Mouse (Mus musculus) mesoderm, embryonic 11.5 days (tissue): Measurements from ENCODE around the gene Fbn1.

Experiments
- DNase-seq: peaks from one replicate; pipeline ENCODE4 v3.0.0-alpha.2; 2012; ENCODE audit warnings: low read depth, low spot score

Gene Fbn1

GRCm38 (mm10) chr2:125456059-125456789 is 51.6 kb downstream of the Fbn1 start:
- DNase-seq = no peak

DNA sequence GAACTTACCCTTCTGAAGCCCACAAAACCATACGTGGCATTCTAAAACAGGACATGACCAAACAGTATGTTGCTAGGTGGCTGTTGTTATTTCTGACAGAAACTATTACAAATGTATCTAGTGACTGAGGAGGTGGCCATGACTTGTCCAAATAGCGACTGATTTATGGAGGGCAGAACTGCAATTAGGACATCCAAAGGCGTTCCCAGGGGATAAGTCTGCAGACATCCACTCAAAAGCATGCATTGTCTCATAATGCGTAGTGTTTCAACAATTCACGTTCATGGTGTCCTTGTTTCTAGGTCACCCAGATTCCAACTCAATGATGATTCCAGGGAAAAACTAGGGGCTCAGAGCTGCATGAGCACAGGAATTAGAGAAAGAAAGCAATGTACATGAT is 53.0 kb downstream of the Fbn1 start:
- peak; percentile 27 for DNase-seq

DNA sequence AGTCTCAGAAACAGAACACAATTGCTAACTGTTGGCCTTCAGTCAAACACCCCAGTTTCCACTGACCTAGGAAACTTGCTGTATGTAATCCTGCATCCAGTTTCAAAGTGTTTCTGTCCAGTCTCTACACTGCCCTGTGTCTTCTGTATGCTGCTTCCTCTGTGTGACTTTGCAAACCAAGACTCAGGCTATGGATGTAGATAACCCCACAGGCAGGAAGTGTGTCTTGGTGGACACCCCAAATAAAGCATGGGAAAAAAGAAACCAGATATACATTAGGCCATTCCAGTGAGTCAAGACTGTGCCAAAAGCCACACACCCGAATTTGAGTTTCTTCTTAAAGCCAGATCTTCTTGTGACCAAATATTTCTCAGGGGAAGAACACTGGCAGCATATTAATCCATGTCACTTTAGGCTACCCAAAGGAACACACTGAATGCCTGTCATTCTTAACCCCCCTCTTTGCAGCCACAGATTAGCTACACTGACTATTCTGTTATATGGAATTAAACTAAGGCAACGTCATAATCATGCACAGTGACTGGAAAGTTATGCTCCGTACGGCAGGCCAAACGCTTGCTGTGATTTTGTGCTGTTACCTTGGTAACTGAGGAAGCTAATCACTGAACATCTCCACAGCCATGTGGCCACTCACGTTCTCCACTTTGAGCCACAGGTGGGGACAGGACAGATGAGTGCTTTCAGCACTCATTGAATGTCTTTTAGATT is 55.3 kb downstream of the Fbn1 start:
- no peak for DNase-seq

- no peak for DNase-seq
Measured at GRCm38 (mm10) chr2:125449361-125449760, 58.4 kb downstream of the Fbn1 start.

DNA sequence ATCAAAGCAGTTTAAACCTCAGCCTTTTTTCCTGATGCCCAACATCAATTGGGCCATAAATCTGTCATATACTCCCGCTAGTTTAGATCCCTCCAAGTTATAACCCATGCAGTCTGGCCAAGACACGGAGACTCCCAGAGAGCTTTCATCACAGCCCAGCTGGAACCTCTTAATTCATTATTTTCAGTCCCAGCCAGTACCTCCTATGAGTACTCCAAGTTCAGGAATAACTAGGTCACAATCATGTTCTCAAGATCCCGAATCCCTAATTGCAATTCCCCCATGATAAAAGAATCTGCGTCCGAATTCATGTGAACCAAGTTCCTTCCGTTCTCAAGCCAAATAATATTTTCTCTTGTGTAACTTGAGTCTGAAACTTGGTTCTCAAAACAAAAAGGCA is 58.9 kb downstream of the Fbn1 start:
- DNase-seq = peak; percentile 42

- no peak for DNase-seq
Measured at GRCm38 (mm10) chr2:125447274-125447898, 60.4 kb downstream of the Fbn1 start.

- DNase-seq = no peak
Measured at GRCm38 (mm10) chr2:125438381-125438780, 69.4 kb downstream of the Fbn1 start.

GRCm38 (mm10) chr2:125436240-125436639 is 71.6 kb downstream of the Fbn1 start:
- peak; percentile 66 for DNase-seq

DNA sequence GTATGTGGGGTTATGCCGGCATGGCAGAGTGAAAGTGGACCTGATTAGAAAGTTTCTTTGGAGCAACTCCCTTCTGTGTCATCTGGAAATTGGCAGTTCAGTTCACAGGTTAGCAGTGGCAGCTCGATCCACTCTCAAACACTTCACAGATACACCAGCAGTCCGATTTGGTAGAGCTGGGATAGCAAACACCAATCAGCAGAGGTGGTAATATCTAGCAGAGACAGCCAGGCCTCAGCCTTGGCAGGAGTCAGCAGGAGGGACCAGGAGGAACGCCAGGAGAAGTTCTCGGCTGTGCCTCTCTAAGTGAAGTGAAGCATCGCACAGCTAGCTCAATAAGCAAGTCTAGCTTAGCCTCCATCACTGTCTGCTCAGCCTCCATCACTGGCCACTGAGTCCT is 74.3 kb downstream of the Fbn1 start:
- no peak for DNase-seq

DNA sequence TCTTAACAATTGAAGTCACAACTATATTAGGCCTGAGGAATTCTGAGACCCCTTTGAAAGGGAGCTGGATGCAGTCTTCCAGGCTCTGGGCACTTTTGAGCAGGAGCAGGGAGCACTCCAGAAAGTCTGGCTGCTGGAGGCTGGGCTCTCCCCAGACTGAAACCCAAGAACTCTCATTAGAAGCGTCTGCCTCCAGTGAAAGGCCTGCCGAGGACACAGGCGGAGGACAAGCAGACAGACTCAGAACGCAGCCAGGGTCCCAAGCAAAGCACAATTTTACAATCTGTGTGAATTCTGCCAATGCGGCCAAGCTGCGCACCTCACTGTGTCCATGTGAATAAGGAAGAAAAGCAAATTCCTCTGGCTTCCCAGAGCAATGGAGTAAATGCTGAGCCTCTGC is 76.3 kb downstream of the Fbn1 start:
- no peak for DNase-seq

- DNase-seq = no peak
Measured at GRCm38 (mm10) chr2:125428811-125429438, 78.9 kb downstream of the Fbn1 start.

GRCm38 (mm10) chr2:125420604-125421003 is 87.2 kb downstream of the Fbn1 start:
- DNase-seq = no peak

DNA sequence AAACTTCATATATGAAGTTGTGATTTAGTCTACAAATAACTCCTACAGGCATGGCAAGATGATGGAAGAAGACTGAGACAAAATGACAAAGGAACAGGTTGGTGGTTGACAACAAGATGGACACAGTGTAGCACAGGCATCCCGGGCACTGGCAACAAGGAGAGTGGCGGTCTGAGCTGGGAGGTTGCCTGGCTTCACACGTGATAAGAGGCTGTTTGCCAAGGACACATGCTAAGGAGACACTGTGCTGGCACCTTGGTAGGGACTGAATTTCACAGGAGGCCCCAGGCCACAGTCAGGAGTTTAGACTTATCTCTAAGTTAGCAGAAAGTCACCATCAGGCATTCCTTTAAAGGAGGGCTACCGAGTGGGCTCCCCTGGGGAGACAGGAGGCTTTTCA is 88.1 kb downstream of the Fbn1 start:
- DNase-seq = no peak

DNA sequence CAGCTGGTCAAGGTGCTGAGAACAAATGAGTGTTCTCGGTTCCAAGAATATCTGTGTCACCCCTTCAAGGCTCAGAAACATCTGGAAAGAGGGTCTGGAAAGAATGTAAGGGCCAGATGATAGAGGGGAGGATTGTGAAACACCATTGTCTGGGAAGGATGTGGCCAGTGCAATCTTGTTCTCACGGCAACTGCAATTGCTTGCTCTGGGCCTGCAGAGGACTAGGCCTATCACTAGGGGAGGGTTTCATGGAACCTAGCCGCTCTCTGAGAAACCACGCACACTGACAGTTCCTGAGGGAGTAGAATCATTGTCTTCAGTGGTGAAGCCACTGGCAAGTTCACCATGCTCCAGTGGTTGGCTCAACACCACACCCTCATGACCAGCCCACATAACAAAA is 89.2 kb downstream of the Fbn1 start:
- DNase-seq = no peak

- no peak for DNase-seq
Measured at GRCm38 (mm10) chr2:125416541-125417245, 91.1 kb downstream of the Fbn1 start.

- no peak for DNase-seq
Measured at GRCm38 (mm10) chr2:125412351-125412750, 95.4 kb downstream of the Fbn1 start.

DNA sequence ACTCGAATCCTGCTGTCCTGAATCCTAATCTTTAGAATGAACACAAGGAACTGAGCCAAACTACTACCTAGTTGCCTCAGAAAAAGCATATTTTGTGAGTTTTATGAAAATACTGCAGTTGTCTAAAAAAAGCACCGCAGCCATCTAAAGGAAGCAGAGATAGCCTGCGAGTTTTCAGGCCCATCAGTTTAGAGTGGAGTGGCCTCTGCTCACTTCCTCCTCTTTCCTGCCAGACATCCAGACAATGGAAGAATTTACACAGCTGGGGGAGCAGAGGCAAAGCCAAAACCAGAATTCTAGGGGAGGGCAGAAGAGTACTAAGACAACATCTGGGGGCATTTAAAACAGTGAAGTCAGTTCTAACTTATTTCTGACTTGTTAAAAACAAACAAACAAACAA is 96.0 kb downstream of the Fbn1 start:
- no peak for DNase-seq

GRCm38 (mm10) chr2:125404509-125405105 is 103.2 kb downstream of the Fbn1 start:
- no peak for DNase-seq

GRCm38 (mm10) chr2:125402276-125402675 is 105.5 kb downstream of the Fbn1 start:
- no peak for DNase-seq

DNA sequence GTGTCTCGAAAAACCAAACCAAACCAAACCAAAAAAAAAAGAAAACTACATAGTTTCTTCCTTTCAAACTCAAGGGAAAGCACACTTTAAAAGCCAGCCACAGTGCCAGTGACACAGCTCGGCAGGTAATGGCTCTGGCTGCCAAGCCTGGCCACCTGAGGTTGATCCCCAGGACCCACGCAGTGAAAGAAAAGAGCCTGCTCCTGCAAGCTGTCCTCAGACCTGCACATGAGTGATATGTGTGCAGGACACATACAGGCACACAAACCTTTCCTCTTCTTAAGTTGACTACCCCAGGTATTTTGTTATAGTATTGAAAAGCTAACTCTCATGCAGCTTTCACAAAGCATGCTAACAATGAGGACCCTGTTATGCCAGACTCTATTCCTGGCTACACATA is 107.7 kb downstream of the Fbn1 start:
- no peak for DNase-seq

GRCm38 (mm10) chr2:125397796-125398195 is 110.0 kb downstream of the Fbn1 start:
- DNase-seq = no peak
